Mouse (Mus musculus) lung, postnatal 14 days (tissue): ENCODE results near the gene Ddx39b.
"Not testable (repeated sequence)": the region's sequence is repeated elsewhere in the genome, so short reads cannot be mapped to it uniquely, and the experiment has no call there.

Experiments used
- DNase-seq: peaks from one replicate; pipeline ENCODE4 v3.0.0; 2021

Gene Ddx39b

GRCm38 (mm10) chr17:35262664-35263522 lies 21.3 kb downstream of the Ddx39b start, which contains the start of gene H2-D1:
Gene H2-D1, plus strand, starts transcription at chr17:35262730.
- peak; percentile 100 for DNase-seq

- no peak for DNase-seq
These were observed 22.0 kb downstream of the Ddx39b start for GRCm38 (mm10) chr17:35263523-35263883.

GRCm38 (mm10) chr17:35267399-35268086 lies 26.0 kb downstream of the Ddx39b start:
- DNase-seq, result no peak

GRCm38 (mm10) chr17:35269653-35270347 lies 28.3 kb downstream of the Ddx39b start:
- DNase-seq, result peak; percentile 58

- no peak for DNase-seq
These were observed 30.7 kb downstream of the Ddx39b start for GRCm38 (mm10) chr17:35272249-35272648.

- peak; percentile 95 for DNase-seq
These were observed 33.2 kb downstream of the Ddx39b start for GRCm38 (mm10) chr17:35274770-35275169.

- no peak for DNase-seq
These were observed 34.8 kb downstream of the Ddx39b start for GRCm38 (mm10) chr17:35276304-35276864.

- no peak for DNase-seq
These were observed 36.5 kb downstream of the Ddx39b start for GRCm38 (mm10) chr17:35278049-35278448.

- no peak for DNase-seq
These were observed 37.6 kb downstream of the Ddx39b start for GRCm38 (mm10) chr17:35278957-35279688.

GRCm38 (mm10) chr17:35280276-35280675 lies 38.7 kb downstream of the Ddx39b start:
- no peak for DNase-seq

GRCm38 (mm10) chr17:35285431-35285830 lies 43.9 kb downstream of the Ddx39b start:
- no peak for DNase-seq

- DNase-seq, result peak; percentile 74
These were observed 54.2 kb downstream of the Ddx39b start for GRCm38 (mm10) chr17:35295796-35296195.

- DNase-seq, result not testable (repeated sequence)
These were observed 58.9 kb downstream of the Ddx39b start for GRCm38 (mm10) chr17:35300261-35300945.

GRCm38 (mm10) chr17:35301645-35302258 lies 60.2 kb downstream of the Ddx39b start:
- peak; percentile 98 for DNase-seq

- no peak for DNase-seq
These were observed 61.7 kb downstream of the Ddx39b start for GRCm38 (mm10) chr17:35303271-35303670.
